Mouse (Mus musculus) cortical plate, adult 2 months (tissue): ENCODE data around the gene Epop. TPM values are rescaled to one million over a fixed set of nuclear protein-coding genes. Genes with fewer than 3 reads are reported as not detected.
"Not testable (repeated sequence)": the region's sequence is repeated elsewhere in the genome, so short reads cannot be mapped to it uniquely, and the experiment has no call there.

ENCODE experiments used
- H3K27ac ChIP-seq: fragments of 200-500 bp; 2 replicates; pipeline ENCODE4 v1.5.1; 2012; ENCODE audit warnings: low read length, control low read depth, inconsistent platforms; ENCODE audit not compliant: insufficient read depth
- H3K4me1 ChIP-seq: fragments of 200-500 bp; 2 replicates; pipeline ENCODE4 v1.6.1; 2011; ENCODE audit warnings: low read length; ENCODE audit not compliant: control insufficient read depth, insufficient read depth
- H3K4me3 ChIP-seq: fragments of 200-500 bp; 2 replicates; pipeline ENCODE4 v1.5.1; 2011; ENCODE audit warnings: mild to moderate bottlenecking, low read length, control low read depth; ENCODE audit not compliant: insufficient read depth
- CTCF ChIP-seq: fragments of 200-500 bp; IDR thresholded peaks from 2 replicates; pipeline ENCODE4 v1.5.1; 2011; ENCODE audit warnings: mild to moderate bottlenecking, control low read depth, low read length; ENCODE audit not compliant: insufficient read depth; ENCODE audit errors: extremely low read depth
- POLR2A ChIP-seq: fragments of 200-500 bp; IDR thresholded peaks from 2 replicates; pipeline ENCODE4 v1.6.1; 2011; ENCODE audit warnings: mild to moderate bottlenecking, low read length, control low read depth; ENCODE audit not compliant: insufficient read depth; ENCODE audit errors: extremely low read depth
- polyA plus RNA-seq: library from polyadenylated mRNA; depleted of rRNA; stranded (reverse); fragments of >200 nt; gene quantifications from 2 replicates; pipeline ENCODE4 v1.2.3, GENCODE M21; 2012

Gene Epop
- polyA plus RNA-seq, 1 experiment = 95.2 TPM

- Histone ChIP-seq H3K4me1 (peaks cover 4% of the 10 kb centered on the region; the same call in 1 of the 2 replicates), H3K27ac (no peak overlapping the region), H3K4me3 (no peak overlapping the region)
- TF ChIP-seq POLR2A (no peak), CTCF (no peak)
Observed at GRCm38 (mm10) chr11:97654210-97654609, 24.7 kb upstream of the Epop start.

- H3K27ac ChIP-seq, H3K4me1 ChIP-seq, H3K4me3 ChIP-seq: not testable (repeated sequence)
Observed at GRCm38 (mm10) chr11:97653376-97653775, 23.9 kb upstream of the Epop start.

- no peak for TF ChIP-seq CTCF
- no peak for TF ChIP-seq POLR2A
- no peak overlapping the region for H3K4me3 ChIP-seq
- no peaks in the 10 kb centered on the region for H3K4me1 ChIP-seq
- no peak overlapping the region for H3K27ac ChIP-seq
Observed at GRCm38 (mm10) chr11:97650341-97650740, 20.8 kb upstream of the Epop start.

GRCm38 (mm10) chr11:97648541-97648940 is 19.0 kb upstream of the Epop start:
- not testable (repeated sequence) for H3K4me3 ChIP-seq, H3K27ac ChIP-seq, H3K4me1 ChIP-seq

- no peak overlapping the region for H3K27ac ChIP-seq
- peaks cover 7% of the 10 kb centered on the region; the same call in 1 of the 2 replicates for H3K4me1 ChIP-seq
- H3K4me3 ChIP-seq = no peak overlapping the region
- peak; percentile 64 for TF ChIP-seq CTCF
- TF ChIP-seq POLR2A = no peak
Observed at GRCm38 (mm10) chr11:97644834-97645233, 15.3 kb upstream of the Epop start.

GRCm38 (mm10) chr11:97643380-97644055 is 14.0 kb upstream of the Epop start:
- H3K4me1 ChIP-seq = peaks cover 7% of the 10 kb centered on the region; the same call in 1 of the 2 replicates
- TF ChIP-seq CTCF (no peak), POLR2A (no peak)
- no peak overlapping the region for H3K4me3 ChIP-seq
- H3K27ac ChIP-seq = no peak overlapping the region

- TF ChIP-seq POLR2A = no peak
- 0 out of 2 replicates have a peak, but pooled peaks have one; percentile 7 for TF ChIP-seq CTCF
- H3K27ac ChIP-seq = 0 out of 2 replicates have a peak overlapping the region, but pooled peaks have one; percentile 51
- no peak overlapping the region for H3K4me3 ChIP-seq
- H3K4me1 ChIP-seq = peaks cover 7% of the 10 kb centered on the region; the same call in 1 of the 2 replicates
Observed at GRCm38 (mm10) chr11:97642746-97643145, 13.2 kb upstream of the Epop start.

- H3K4me1 ChIP-seq = peaks cover 7% of the 10 kb centered on the region; the same call in 1 of the 2 replicates
Observed at GRCm38 (mm10) chr11:97641668-97642067, 12.2 kb upstream of the Epop start.

GRCm38 (mm10) chr11:97635468-97636019 is 6.0 kb upstream of the Epop start:
- H3K27ac ChIP-seq = no peak overlapping the region
- H3K4me3 ChIP-seq = no peak overlapping the region
- peaks cover 5% of the 10 kb centered on the region for H3K4me1 ChIP-seq
- no peak for TF ChIP-seq POLR2A
- TF ChIP-seq CTCF = no peak

More at GRCm38 (mm10) chr11:97641668-97642067, 12.2 kb upstream of the Epop start:
- TF ChIP-seq POLR2A (no peak), CTCF (no peak)
- Histone ChIP-seq H3K4me3 (no peak overlapping the region), H3K27ac (peak overlapping the region; percentile 66)

GRCm38 (mm10) chr11:97632440-97632839 is 2.9 kb upstream of the Epop start:
- H3K4me3 ChIP-seq, H3K27ac ChIP-seq, H3K4me1 ChIP-seq: not testable (repeated sequence)

GRCm38 (mm10) chr11:97631938-97632337 is 2.4 kb upstream of the Epop start:
- TF ChIP-seq POLR2A (no peak), CTCF (peak; percentile 89)
- Histone ChIP-seq H3K27ac (0 out of 2 replicates have a peak overlapping the region, but pooled peaks have one; percentile 49), H3K4me1 (peaks cover 3% of the 10 kb centered on the region; the same call in 1 of the 2 replicates), H3K4me3 (no peak overlapping the region)
